ENCODE assay signal across 9 mouse cellular contexts in genomic region chr19:10665499-10665898, GRCm38 (mm10). TPM values are rescaled to one million over a fixed set of nuclear protein-coding genes. Genes with fewer than 3 reads are reported as not detected.
DNase-seq lines count a peak whose midpoint lies in the region; ATAC-seq lines count a peak whose summit lies in the region.
"Had no signal": no experiment of that assay in that cellular context is flagged by ENCODE, and none has a peak within 500 bp of the region (broad histone marks: within the 10 kb centered on the region; RNA-seq: fewer than 3 reads in every experiment).

No protein-coding gene starts in this region.

- no peaks in the 10 kb centered on the region for H3K4me1 ChIP-seq in hindbrain, embryonic 13.5 days (replicated peaks)

- H3K4me3 ChIP-seq in hindbrain, embryonic 13.5 days, result no peak overlapping the region

- H3K27me3 ChIP-seq in hindbrain, embryonic 13.5 days, result 0 out of 2 replicates have a peak, but pooled peaks cover 4% of the 10 kb centered on the region

- H3K9me3 ChIP-seq in hindbrain, embryonic 13.5 days, result no peaks in the 10 kb centered on the region

- intact Hi-C loops in left cerebral cortex, postnatal 10 days (cut with DNase I), result no loop called here

- ATAC-seq in erythroblast, adult 5-6 weeks (replicated peaks; ENCODE audit: low FRiP score, poor library complexity, severe bottlenecking), result peak; percentile 70
- ATAC-seq in hindbrain, embryonic 13.5 days (ENCODE audit: low FRiP score), result peak; percentile 73

- H3K27ac ChIP-seq in hindbrain, embryonic 13.5 days, result no peak overlapping the region
- H3K27ac ChIP-seq: macrophage had no signal

- no peak overlapping the region for H3K9ac ChIP-seq in hindbrain, embryonic 13.5 days

- DNase-seq in gastrocnemius, adult 18-20 months (ENCODE audit: low spot score), result peak; percentile 58
- DNase-seq in gastrocnemius, postnatal 25 days, result no peak
- DNase-seq in adrenal gland, postnatal 25 days, result peak; percentile 66
- peak; percentile 36 to 55 for DNase-seq in left cerebral cortex, postnatal 10 days (ENCODE audit: extremely low spot score in 1 of 2, low spot score in 2 of 2)
- peak; percentile 60 for DNase-seq in mesoderm, embryonic 11.5 days (ENCODE audit: low read depth, low spot score)
- peak; percentile 83 for DNase-seq in right cerebral cortex, postnatal 4 days

- WGBS in hindbrain, embryonic 13.5 days, result 15% methylated on average over 2 of the region's 2 CpGs

- no peaks in the 10 kb centered on the region for H3K36me3 ChIP-seq in hindbrain, embryonic 13.5 days

- no peak overlapping the region for H3K4me2 ChIP-seq in hindbrain, embryonic 13.5 days

RNA-seq across cellular contexts. Expression of gene Pga5, which starts 12.4 kb away (rescaled TPM):
- not detected for total RNA-seq in gastrocnemius, adult 18-20 months (2021)
- total RNA-seq in gastrocnemius, postnatal 25 days (2021), result not detected
- total RNA-seq in adrenal gland, postnatal 25 days (2021), result not detected in 2 replicates
- total RNA-seq in erythroblast, adult 5-6 weeks (2015; ENCODE audit: low replicate concordance), result not detected in 2 replicates
- not detected in 2 replicates for total RNA-seq in erythroblast, adult 5-6 weeks (2017; ENCODE audit: low replicate concordance)
- polyA plus RNA-seq in hindbrain, embryonic 13.5 days (2015; fragmentation: Nextera tagmentation; extraction: Ambion mirVana), result not detected in 2 replicates
- total RNA-seq in left cerebral cortex, postnatal 10 days (2021), result not detected
- polyA plus RNA-seq: macrophage had no signal

RNA-seq across cellular contexts. Expression of gene Vps37c, which starts 23.0 kb away (rescaled TPM):
- total RNA-seq in gastrocnemius, adult 18-20 months (2021), result 10 to 100 TPM; 21.3 to 28.5 TPM
- total RNA-seq in gastrocnemius, postnatal 25 days (2021), result 10 to 100 TPM; 23.9 to 26.2 TPM
- total RNA-seq in adrenal gland, postnatal 25 days (2021), result 32.4 and 33.6 TPM in 2 replicates
- 7.9 and 8.6 TPM in 2 replicates for total RNA-seq in erythroblast, adult 5-6 weeks (2015; ENCODE audit: low replicate concordance)
- 2.9 and 4.7 TPM in 2 replicates for total RNA-seq in erythroblast, adult 5-6 weeks (2017; ENCODE audit: low replicate concordance)
- polyA plus RNA-seq in hindbrain, embryonic 13.5 days (2015; fragmentation: Nextera tagmentation; extraction: Ambion mirVana), result 33.8 and 34.7 TPM in 2 replicates
- 10 to 100 TPM; 25.2 to 27.6 TPM for total RNA-seq in left cerebral cortex, postnatal 10 days (2021)

RNA-seq across cellular contexts. Expression of gene Vwce, which starts 31.5 kb away (rescaled TPM):
- total RNA-seq in gastrocnemius, adult 18-20 months (2021), result not detected
- under 1 TPM in 1 of 2 experiments, not detected in 1; 0.08 TPM for total RNA-seq in gastrocnemius, postnatal 25 days (2021)
- 0.43 and 1.4 TPM in 2 replicates for total RNA-seq in adrenal gland, postnatal 25 days (2021)
- not detected in 2 replicates for total RNA-seq in erythroblast, adult 5-6 weeks (2015; ENCODE audit: low replicate concordance)
- total RNA-seq in erythroblast, adult 5-6 weeks (2017; ENCODE audit: low replicate concordance), result not detected in 2 replicates
- polyA plus RNA-seq in hindbrain, embryonic 13.5 days (2015; fragmentation: Nextera tagmentation; extraction: Ambion mirVana), result 0.53 and 0.82 TPM in 2 replicates
- total RNA-seq in left cerebral cortex, postnatal 10 days (2021), result 1 to 10 TPM in 1 of 2 experiments, under 1 TPM in 1; 0.81 to 1.2 TPM
- polyA plus RNA-seq: macrophage had no signal
